Mouse (Mus musculus) forebrain, embryonic 11.5 days (tissue): ENCODE measurements at regions not wholly inside any gene's neighbourhood (a gene's known extent, or its start where the extent isn't known, plus 50 kb on each side); places are given as distances from the start of the nearest gene placed in this dataset.
A peak's percentile ranks its signal among the peaks of the same experiment; 100 is the strongest.

Source experiments
- ATAC-seq: fragments of 200-750 bp; cut with Nextera tagmentation; replicated peaks from 2 replicates; pipeline ENCODE4 v1.8.0; 2017; ENCODE audit warnings: moderate TSS enrichment; ENCODE audit not compliant: low FRiP score
- DNase-seq: peaks from one replicate; pipeline ENCODE4 v3.0.0-alpha.2; 2017; ENCODE audit warnings: low spot score
- H3K27ac ChIP-seq: fragments of 300-500 bp; sonication (generic); 2 replicates; pipeline ENCODE4 v1.5.1; 2014; ENCODE audit warnings: low read depth, low read length
- H3K27me3 ChIP-seq: fragments of 300-500 bp; sonication (generic); 2 replicates; pipeline ENCODE4 v1.6.1; 2014; ENCODE audit warnings: mild to moderate bottlenecking, low read length, mixed read lengths; ENCODE audit not compliant: control insufficient read depth, insufficient read depth
- H3K36me3 ChIP-seq: fragments of 300-500 bp; sonication (generic); 2 replicates; pipeline ENCODE4 v1.6.1; 2014; ENCODE audit warnings: mild to moderate bottlenecking, low read length, moderate library complexity, mixed read lengths; ENCODE audit not compliant: control insufficient read depth, insufficient read depth
- H3K4me1 ChIP-seq: fragments of 300-500 bp; sonication (generic); replicated peaks from 2 replicates; pipeline ENCODE4 v1.6.1; 2014; ENCODE audit warnings: low read length, mixed read lengths; ENCODE audit not compliant: control insufficient read depth, insufficient read depth
- H3K4me2 ChIP-seq: fragments of 300-500 bp; sonication (generic); 2 replicates; pipeline ENCODE4 v1.6.1; 2014; ENCODE audit warnings: low read depth, mild to moderate bottlenecking, low read length, moderate library complexity, mixed read lengths; ENCODE audit not compliant: severe bottlenecking
- H3K4me3 ChIP-seq: fragments of 300-500 bp; sonication (generic); 2 replicates; pipeline ENCODE4 v1.5.1; 2014; ENCODE audit warnings: low read depth, low read length
- H3K9ac ChIP-seq: fragments of 300-500 bp; sonication (generic); 2 replicates; pipeline ENCODE4 v1.6.1; 2014; ENCODE audit warnings: low read length
- H3K9me3 ChIP-seq: fragments of 300-500 bp; sonication (generic); 2 replicates; pipeline ENCODE4 v1.6.1; 2016; ENCODE audit warnings: low read length, mixed read lengths; ENCODE audit not compliant: control insufficient read depth
- WGBS: fragments of 180-500 bp; shearing (Covaris S2); extraction: QIAGEN DNeasy Blood & Tissue Kit; methylation state at CpG from one replicate; pipeline ENCODE4 v1.1.7; 2014; 5-methylcytosine and 5-hydroxymethylcytosine counted together

GRCm38 (mm10) chr14:25135371-25135770, 323.6 kb upstream of the Zmiz1 start:
- Histone ChIP-seq H3K9me3 (no peaks in the 10 kb centered on the region), H3K36me3 (no peaks in the 10 kb centered on the region), H3K27ac (no peak overlapping the region), H3K4me3 (no peak overlapping the region), H3K9ac (no peak overlapping the region), H3K4me2 (no peak overlapping the region), H3K27me3 (no peaks in the 10 kb centered on the region), H3K4me1 (no peaks in the 10 kb centered on the region; the same call in 1 of the 2 replicates)
- ATAC-seq (no peak), DNase-seq (no peak)
- WGBS = 75% methylated on average over 3 of the region's 3 CpGs

- no peak overlapping the region for H3K4me2 ChIP-seq
- no peak for DNase-seq
- no peak for ATAC-seq
- H3K27ac ChIP-seq = no peak overlapping the region
- 92% methylated on average over 8 of the region's 8 CpGs for WGBS
- no peaks in the 10 kb centered on the region; the same call in 1 of the 2 replicates for H3K4me1 ChIP-seq
- H3K36me3 ChIP-seq = no peaks in the 10 kb centered on the region
- H3K4me3 ChIP-seq = no peak overlapping the region
- no peak overlapping the region for H3K9ac ChIP-seq
- no peaks in the 10 kb centered on the region for H3K27me3 ChIP-seq
- no peaks in the 10 kb centered on the region for H3K9me3 ChIP-seq
Measured at GRCm38 (mm10) chr14:25137312-25137711, 321.7 kb upstream of the Zmiz1 start.

- no peaks in the 10 kb centered on the region for H3K9me3 ChIP-seq
- H3K4me1 ChIP-seq = no peaks in the 10 kb centered on the region; the same call in 1 of the 2 replicates
- DNase-seq (no peak), ATAC-seq (no peak)
- 84% methylated on average over 3 of the region's 3 CpGs for WGBS
- H3K27ac ChIP-seq = no peak overlapping the region
- no peaks in the 10 kb centered on the region for H3K27me3 ChIP-seq
- no peaks in the 10 kb centered on the region for H3K36me3 ChIP-seq
- H3K4me2 ChIP-seq = no peak overlapping the region
- H3K4me3 ChIP-seq = no peak overlapping the region
- no peak overlapping the region for H3K9ac ChIP-seq
Measured at GRCm38 (mm10) chr14:25138485-25138884, 320.5 kb upstream of the Zmiz1 start.

- H3K9ac ChIP-seq = no peak overlapping the region
- ATAC-seq = no peak
- no peaks in the 10 kb centered on the region for H3K27me3 ChIP-seq
- WGBS = 65% methylated on average over 9 of the region's 9 CpGs
- H3K4me2 ChIP-seq = no peak overlapping the region
- H3K9me3 ChIP-seq = no peaks in the 10 kb centered on the region
- H3K4me3 ChIP-seq = no peak overlapping the region
- H3K36me3 ChIP-seq = no peaks in the 10 kb centered on the region
- H3K27ac ChIP-seq = no peak overlapping the region
- DNase-seq = peak; percentile 56
- no peaks in the 10 kb centered on the region for H3K4me1 ChIP-seq
Measured at GRCm38 (mm10) chr14:25141933-25142332, 317.1 kb upstream of the Zmiz1 start.

- Histone ChIP-seq H3K27ac (no peak overlapping the region), H3K4me3 (no peak overlapping the region), H3K4me2 (no peak overlapping the region), H3K9me3 (no peaks in the 10 kb centered on the region), H3K27me3 (no peaks in the 10 kb centered on the region), H3K4me1 (no peaks in the 10 kb centered on the region), H3K9ac (no peak overlapping the region), H3K36me3 (no peaks in the 10 kb centered on the region)
- ATAC-seq (no peak), DNase-seq (no peak)
- 87% methylated on average over 4 of the region's 4 CpGs for WGBS
Measured at GRCm38 (mm10) chr14:25143051-25143450, 315.9 kb upstream of the Zmiz1 start.

- 95% methylated on average over 2 of the region's 2 CpGs for WGBS
- no peak overlapping the region for H3K4me3 ChIP-seq
Measured at GRCm38 (mm10) chr14:25147731-25148130, 311.3 kb upstream of the Zmiz1 start.

GRCm38 (mm10) chr14:25150968-25151367, 308.0 kb upstream of the Zmiz1 start:
- H3K27me3 ChIP-seq = no peaks in the 10 kb centered on the region
- H3K9ac ChIP-seq = no peak overlapping the region
- no peak overlapping the region for H3K4me3 ChIP-seq
- DNase-seq = no peak
- H3K4me1 ChIP-seq = no peaks in the 10 kb centered on the region
- no peaks in the 10 kb centered on the region for H3K9me3 ChIP-seq
- 84% methylated on average over 1 of the region's 1 CpGs for WGBS
- H3K36me3 ChIP-seq = no peaks in the 10 kb centered on the region
- no peak for ATAC-seq
- no peak overlapping the region for H3K4me2 ChIP-seq
- no peak overlapping the region for H3K27ac ChIP-seq

More at GRCm38 (mm10) chr14:25147731-25148130, 311.3 kb upstream of the Zmiz1 start:
- H3K27me3 ChIP-seq = no peaks in the 10 kb centered on the region
- no peak overlapping the region for H3K27ac ChIP-seq
- H3K9ac ChIP-seq = no peak overlapping the region
- H3K4me1 ChIP-seq = no peaks in the 10 kb centered on the region
- no peak overlapping the region for H3K4me2 ChIP-seq
- ATAC-seq = no peak
- DNase-seq = no peak
- no peaks in the 10 kb centered on the region for H3K9me3 ChIP-seq
- H3K36me3 ChIP-seq = no peaks in the 10 kb centered on the region

- no peaks in the 10 kb centered on the region for H3K4me1 ChIP-seq
- 89% methylated on average over 2 of the region's 2 CpGs for WGBS
- no peak overlapping the region for H3K27ac ChIP-seq
- no peak for DNase-seq
- H3K9me3 ChIP-seq = no peaks in the 10 kb centered on the region
- no peak overlapping the region for H3K9ac ChIP-seq
- no peak for ATAC-seq
- H3K4me3 ChIP-seq = no peak overlapping the region
- no peaks in the 10 kb centered on the region for H3K36me3 ChIP-seq
- H3K27me3 ChIP-seq = no peaks in the 10 kb centered on the region
- no peak overlapping the region for H3K4me2 ChIP-seq
Measured at GRCm38 (mm10) chr14:25151485-25151884, 307.5 kb upstream of the Zmiz1 start.

GRCm38 (mm10) chr14:25153573-25153972, 305.4 kb upstream of the Zmiz1 start:
- ATAC-seq = no peak
- H3K4me2 ChIP-seq = no peak overlapping the region
- H3K27ac ChIP-seq = no peak overlapping the region
- H3K27me3 ChIP-seq = no peaks in the 10 kb centered on the region
- H3K36me3 ChIP-seq = no peaks in the 10 kb centered on the region
- H3K4me1 ChIP-seq = no peaks in the 10 kb centered on the region
- no peak overlapping the region for H3K9ac ChIP-seq
- H3K4me3 ChIP-seq = no peak overlapping the region
- no peak for DNase-seq
- H3K9me3 ChIP-seq = no peaks in the 10 kb centered on the region
- WGBS = 79% methylated on average over 4 of the region's 4 CpGs
